In genomic region chr17:36192371-36192770, GRCm38 (mm10) we compare ENCODE assay signal across 30 mouse cellular contexts. TPM values are rescaled to one million over a fixed set of nuclear protein-coding genes. Genes with fewer than 3 reads are reported as not detected.
DNase-seq lines count a peak whose midpoint lies in the region; TF ChIP-seq lines count a peak whose summit lies in the region.
"Had no signal": no experiment of that assay in that cellular context is flagged by ENCODE, and none has a peak within 500 bp of the region (broad histone marks: within the 10 kb centered on the region; RNA-seq: fewer than 3 reads in every experiment).

No protein-coding gene starts in this region.

- WGBS in thymus, adult 2 months = 30% methylated on average over 2 of the region's 2 CpGs
- 44% methylated on average over 2 of the region's 2 CpGs for WGBS in lung, adult 2 months

- peak; percentile 25 for DNase-seq in thymus, adult 2 months
- no peak for DNase-seq in thymus, postnatal 0 days (ENCODE audit: low spot score)
- DNase-seq in MN1 (ENCODE audit: low spot score) = peak; percentile 4
- peak; percentile 26 for DNase-seq in ZHBTc4 (ENCODE audit: low read depth, low spot score)
- peak; percentile 49 for DNase-seq in thymus, postnatal 4 days
- no peak for DNase-seq in urinary bladder, postnatal 10 days (ENCODE audit: low spot score)
- no peak for DNase-seq in lung, adult 2 months
- DNase-seq: adrenal gland, postnatal 10 days; cerebellum, adult 11 months; cerebellum, adult 2 months; cerebellum, adult 9-11 months; cerebellum, postnatal 25 days; embryo, embryonic 11 days; gastrocnemius, postnatal 25 days; heart, adult 2 months; heart, postnatal 10 days; heart, postnatal 4 days had no signal

- no peaks in the 10 kb centered on the region for H3K36me3 ChIP-seq in thymus, adult 2 months (ENCODE audit: control insufficient read depth, insufficient read depth, low read length)
- H3K36me3 ChIP-seq: embryonic facial prominence, embryonic 10.5 days; embryonic facial prominence, embryonic 13.5 days; forebrain, embryonic 12.5 days; forebrain, embryonic 15.5 days; heart, embryonic 15.5 days; hindbrain, embryonic 15.5 days had no signal

- no peak overlapping the region for H3K4me3 ChIP-seq in thymus, adult 2 months (ENCODE audit: control insufficient read depth, insufficient read depth, low read length)
- no peak overlapping the region for H3K4me3 ChIP-seq in lung, adult 2 months (replicated peaks; ENCODE audit: extremely low read depth, low read depth, low read length)
- H3K4me3 ChIP-seq: embryonic facial prominence, embryonic 10.5 days; embryonic facial prominence, embryonic 13.5 days; erythroblast, embryonic 14.5 days; forebrain, embryonic 12.5 days; forebrain, embryonic 15.5 days; heart, adult 2 months; heart, embryonic 15.5 days; hindbrain, embryonic 15.5 days had no signal

- H3K27ac ChIP-seq in thymus, adult 2 months (ENCODE audit: control insufficient read depth, insufficient read depth, low read length) = peak overlapping the region; percentile 20; the same call in 1 of the 2 replicates
- H3K27ac ChIP-seq: embryonic facial prominence, embryonic 10.5 days; embryonic facial prominence, embryonic 13.5 days; forebrain, embryonic 12.5 days; forebrain, embryonic 15.5 days; heart, adult 2 months; heart, embryonic 15.5 days; hindbrain, embryonic 15.5 days had no signal

- no peaks in the 10 kb centered on the region for H3K27me3 ChIP-seq in thymus, adult 2 months (ENCODE audit: control insufficient read depth, insufficient read depth, low read length)

- no peak for TF ChIP-seq CTCF in thymus, adult 2 months (IDR thresholded peaks at IDR 0.05; ENCODE audit: borderline replicate concordance, control insufficient read depth, extremely low read depth, insufficient read depth, low read length, poor library complexity)
- no peak for TF ChIP-seq CTCF in lung, adult 2 months (IDR thresholded peaks at IDR 0.05; ENCODE audit: insufficient read depth, low read length)

- H3K4me1 ChIP-seq in thymus, adult 2 months (replicated peaks; ENCODE audit: control insufficient read depth, insufficient read depth, low read length) = peaks cover 31% of the 10 kb centered on the region
- no peaks in the 10 kb centered on the region for H3K4me1 ChIP-seq in lung, adult 2 months (ENCODE audit: control insufficient read depth, insufficient read depth, low read length)
- H3K4me1 ChIP-seq: embryonic facial prominence, embryonic 10.5 days; embryonic facial prominence, embryonic 13.5 days; forebrain, embryonic 12.5 days; forebrain, embryonic 15.5 days; heart, embryonic 15.5 days; hindbrain, embryonic 15.5 days had no signal

- TF ChIP-seq POLR2A in thymus, adult 2 months (IDR thresholded peaks at IDR 0.05; ENCODE audit: control insufficient read depth, extremely low read depth, insufficient read depth, low read length, poor library complexity) = no peak
- TF ChIP-seq POLR2A in lung, adult 2 months (IDR thresholded peaks at IDR 0.05; ENCODE audit: borderline replicate concordance, extremely low read depth, low read depth, low read length) = no peak

RNA-seq across cellular contexts. Expression of gene H2-T3, which starts 2.3 kb away (rescaled TPM):
- polyA plus RNA-seq in thymus, adult 2 months (2012; rRNA removed) = 1.7 and 2.5 TPM in 2 replicates
- 1.9 and 2.7 TPM in 2 replicates for polyA plus RNA-seq in thymus, postnatal 0 days (2015; fragmentation: Nextera tagmentation; extraction: Ambion mirVana)
- 0.05 TPM in 1 of 2 replicates, not detected in the other for polyA plus RNA-seq in lung, adult 2 months (2012; rRNA removed)
- polyA plus RNA-seq: C2C12; cerebellum, adult 2 months; cortical plate, adult 2 months; embryonic facial prominence, embryonic 10.5 days; embryonic facial prominence, embryonic 13.5 days; erythroblast, embryonic 14.5 days; forebrain, embryonic 12.5 days; forebrain, embryonic 15.5 days; gonadal fat pad, adult 2 months; heart, adult 2 months; heart, embryonic 11.5 days; heart, embryonic 15.5 days; hindbrain, embryonic 11.5 days; hindbrain, embryonic 15.5 days had no signal

RNA-seq across cellular contexts. Expression of gene Gm8909, which starts 24.0 kb away (rescaled TPM):
- 20.1 and 20.8 TPM in 2 replicates for polyA plus RNA-seq in thymus, adult 2 months (2012; rRNA removed)
- 13.7 and 15.3 TPM in 2 replicates for polyA plus RNA-seq in thymus, postnatal 0 days (2015; fragmentation: Nextera tagmentation; extraction: Ambion mirVana)
- polyA plus RNA-seq in lung, adult 2 months (2012; rRNA removed) = 0.62 and 1.2 TPM in 2 replicates
- polyA plus RNA-seq: C2C12; cerebellum, adult 2 months; cortical plate, adult 2 months; embryonic facial prominence, embryonic 10.5 days; embryonic facial prominence, embryonic 13.5 days; erythroblast, embryonic 14.5 days; forebrain, embryonic 12.5 days; forebrain, embryonic 15.5 days; heart, adult 2 months; heart, embryonic 11.5 days; hindbrain, embryonic 11.5 days; hindbrain, embryonic 15.5 days; intestine, embryonic 14.5 days had no signal

Comparison
In these comparisons a context has a peak if more than half of its experiments do, and no peak if none do; other contexts are left out.
1. DNase-seq: peak in thymus, adult 2 months (single experiment), MN1 (single experiment), ZHBTc4 (single experiment) and thymus, postnatal 4 days (single experiment); none in thymus, postnatal 0 days (single experiment), urinary bladder, postnatal 10 days (single experiment) and lung, adult 2 months (single experiment).